Comparison of ENCODE assay signal across 9 mouse cellular contexts in genomic region chr5:142810710-142811599, GRCm38 (mm10). TPM values are rescaled to one million over a fixed set of nuclear protein-coding genes. Genes with fewer than 3 reads are reported as not detected.
DNase-seq lines count a peak whose midpoint lies in the region; ATAC-seq and TF ChIP-seq lines count a peak whose summit lies in the region.
"Had no signal": no experiment of that assay in that cellular context is flagged by ENCODE, and none has a peak within 500 bp of the region (broad histone marks: within the 10 kb centered on the region; RNA-seq: fewer than 3 reads in every experiment).

No protein-coding gene starts in this region.

- H3K27me3 ChIP-seq in kidney, embryonic 15.5 days: no peaks in the 10 kb centered on the region
- H3K27me3 ChIP-seq in hindbrain, embryonic 13.5 days: no peaks in the 10 kb centered on the region
- no peaks in the 10 kb centered on the region for H3K27me3 ChIP-seq in myocyte (ENCODE audit: control insufficient read depth, insufficient read depth, insufficient read length)

- H3K36me3 ChIP-seq in kidney, embryonic 15.5 days: peaks cover 53% of the 10 kb centered on the region
- peaks cover 41% of the 10 kb centered on the region for H3K36me3 ChIP-seq in hindbrain, embryonic 13.5 days
- H3K36me3 ChIP-seq in myocyte (ENCODE audit: control insufficient read depth, insufficient read depth): peaks cover 6% of the 10 kb centered on the region

- H3ac ChIP-seq in myocyte (ENCODE audit: control insufficient read depth, insufficient read length): no peak overlapping the region

- 42% methylated on average over 20 of the region's 20 CpGs for WGBS in kidney, embryonic 15.5 days
- WGBS in hindbrain, embryonic 13.5 days: 13% methylated on average over 20 of the region's 20 CpGs

- peak overlapping the region; percentile 17; the same call in 1 of the 2 replicates for H3K9ac ChIP-seq in kidney, embryonic 15.5 days
- H3K9ac ChIP-seq in hindbrain, embryonic 13.5 days: peak overlapping the region; percentile 100

- H3K4me3 ChIP-seq in kidney, embryonic 15.5 days (replicated peaks): 0 out of 2 replicates have a peak overlapping the region, but pooled peaks have one; percentile 3
- H3K4me3 ChIP-seq in hindbrain, embryonic 13.5 days: peak overlapping the region; percentile 99
- peak overlapping the region; percentile 3 for H3K4me3 ChIP-seq in myocyte

- peaks cover 95% of the 10 kb centered on the region for H3K79me2 ChIP-seq in myocyte (ENCODE audit: control insufficient read depth, insufficient read depth)

- no peak for ATAC-seq in kidney, embryonic 15.5 days (replicated peaks; ENCODE audit: low FRiP score)
- no peak for ATAC-seq in hindbrain, embryonic 13.5 days (ENCODE audit: low FRiP score)

- H3K9me3 ChIP-seq in kidney, embryonic 15.5 days (replicated peaks): no peaks in the 10 kb centered on the region
- no peaks in the 10 kb centered on the region for H3K9me3 ChIP-seq in hindbrain, embryonic 13.5 days

- no peak for TF ChIP-seq POLR2A in brain, embryonic 14.5 days (IDR thresholded peaks at IDR 0.05; ENCODE audit: borderline replicate concordance, extremely low read depth, insufficient read depth, insufficient read length, poor library complexity, severe bottlenecking)
- TF ChIP-seq POLR2A in myocyte (IDR thresholded peaks at IDR 0.05; ENCODE audit: insufficient read length, low read depth): no peak

- peak overlapping the region; percentile 7 for H3K4me2 ChIP-seq in kidney, embryonic 15.5 days
- H3K4me2 ChIP-seq in hindbrain, embryonic 13.5 days: peak overlapping the region; percentile 92
- H3K4me2 ChIP-seq in myocyte (ENCODE audit: low read depth): peak overlapping the region; percentile 88

- no peak for DNase-seq in kidney, adult 8-10 months
- DNase-seq in brain, embryonic 14.5 days (ENCODE audit: low read depth): peak; percentile 45
- no peak for DNase-seq in left cerebral cortex, adult 9 months (ENCODE audit: low spot score in 2 of 2)
- no peak for DNase-seq in urinary bladder, adult 18-20 months (ENCODE audit: low spot score in 2 of 2)
- DNase-seq in retina, embryonic 14.5 days (ENCODE audit: low spot score): no peak

- H3K4me1 ChIP-seq in kidney, embryonic 15.5 days: peaks cover 38% of the 10 kb centered on the region
- peaks cover 65% of the 10 kb centered on the region for H3K4me1 ChIP-seq in hindbrain, embryonic 13.5 days (replicated peaks)

- H3K27ac ChIP-seq in kidney, embryonic 15.5 days: peak overlapping the region; percentile 41; the same call in 1 of the 2 replicates
- H3K27ac ChIP-seq in hindbrain, embryonic 13.5 days: peak overlapping the region; percentile 100
- H3K27ac ChIP-seq: macrophage had no signal

- TF ChIP-seq CTCF in brain, embryonic 14.5 days (IDR thresholded peaks at IDR 0.05; ENCODE audit: borderline replicate concordance, extremely low read depth, insufficient read depth, insufficient read length): no peak

TF ChIP-seq in myocyte, 11 proteins besides CTCF, POLR2A, EP300 and RAD21:
- TF ChIP-seq MYOD1 (IDR thresholded peaks at IDR 0.05; ENCODE audit: control insufficient read depth in 1 of 3, insufficient read length in 2 of 3, low read depth in 2 of 3) (no peak), MYOG (IDR thresholded peaks at IDR 0.05; ENCODE audit: control insufficient read depth in 1 of 3, insufficient read depth in 1 of 3, insufficient read length in 2 of 3, low read depth in 2 of 3) (no peak), REST (IDR thresholded peaks at IDR 0.05; ENCODE audit: insufficient read depth, insufficient read length) (no peak), MAX (IDR thresholded peaks at IDR 0.05; ENCODE audit: low read depth) (no peak), SRF (IDR thresholded peaks at IDR 0.05; ENCODE audit: control insufficient read depth, insufficient read length, low read depth) (no peak), CEBPB (IDR thresholded peaks at IDR 0.05; ENCODE audit: insufficient read depth, poor library complexity, severe bottlenecking) (no peak), E2F4 (IDR thresholded peaks at IDR 0.05; ENCODE audit: insufficient read depth) (no peak), USF1 (IDR thresholded peaks at IDR 0.05; ENCODE audit: low read depth) (no peak), TCF3 (IDR thresholded peaks at IDR 0.05; ENCODE audit: insufficient read length, low read depth) (no peak), POLR2AphosphoS2 (IDR thresholded peaks at IDR 0.05; ENCODE audit: insufficient read length, low read depth) (no peak), TCF12 (IDR thresholded peaks at IDR 0.05; ENCODE audit: insufficient read depth, poor library complexity, severe bottlenecking) (no peak)

RNA-seq across cellular contexts. Expression of gene Tnrc18, which starts 6.5 kb away (rescaled TPM):
- 21.6 and 28.1 TPM in 2 replicates for polyA plus RNA-seq in kidney, embryonic 15.5 days (2015; fragmentation: Nextera tagmentation; extraction: Ambion mirVana)
- polyA plus RNA-seq in brain, embryonic 14.5 days (2012; rRNA removed): 66.0 and 101 TPM in 2 replicates
- polyA plus RNA-seq in hindbrain, embryonic 13.5 days (2015; fragmentation: Nextera tagmentation; extraction: Ambion mirVana): 33.1 and 35.8 TPM in 2 replicates
- polyA plus RNA-seq in myocyte (2012; fragmentation: generic; extraction: Trizol): 26.2 TPM

Comparison
In these comparisons a context has a peak if more than half of its experiments do, and no peak if none do; other contexts are left out.
1. H3K4me2 ChIP-seq: peak in every context shown above with its lines; median percentile 92 in hindbrain, embryonic 13.5 days; 88 in myocyte; 7 in kidney, embryonic 15.5 days.
2. H3K4me3 ChIP-seq: peak in every context shown above with its lines; median percentile 99 in hindbrain, embryonic 13.5 days; 3 in kidney, embryonic 15.5 days; 3 in myocyte.